Mouse (Mus musculus) midbrain, embryonic 11.5 days (tissue): ENCODE measurements at regions not wholly inside any gene's neighbourhood (a gene's known extent, or its start where the extent isn't known, plus 50 kb on each side); places are given as distances from the start of the nearest gene placed in this dataset.

Experiments
- ATAC-seq: fragments of 200-750 bp; cut with Nextera tagmentation; 2 replicates; pipeline ENCODE4 v1.8.0; 2017; ENCODE audit warnings: moderate TSS enrichment, moderate library complexity; ENCODE audit not compliant: low FRiP score
- DNase-seq: peaks from one replicate; pipeline ENCODE4 v3.0.0; 2015; ENCODE audit warnings: low spot score; ENCODE audit errors: missing footprints
- H3K27ac ChIP-seq: fragments of 300-500 bp; sonication (generic); 2 replicates; pipeline ENCODE4 v1.5.1; 2014; ENCODE audit warnings: low read depth, low read length
- H3K27me3 ChIP-seq: fragments of 300-500 bp; sonication (generic); 2 replicates; pipeline ENCODE4 v1.6.1; 2014; ENCODE audit warnings: mild to moderate bottlenecking, low read length, moderate library complexity, mixed read lengths; ENCODE audit not compliant: control insufficient read depth, insufficient read depth
- H3K36me3 ChIP-seq: fragments of 300-500 bp; sonication (generic); 2 replicates; pipeline ENCODE4 v1.6.1; 2014; ENCODE audit warnings: mild to moderate bottlenecking, low read length, moderate library complexity, mixed read lengths; ENCODE audit not compliant: control insufficient read depth, insufficient read depth
- H3K4me1 ChIP-seq: fragments of 300-500 bp; sonication (generic); 2 replicates; pipeline ENCODE4 v1.6.1; 2014; ENCODE audit warnings: low read length; ENCODE audit not compliant: control insufficient read depth, insufficient read depth
- H3K4me2 ChIP-seq: fragments of 300-500 bp; sonication (generic); 2 replicates; pipeline ENCODE4 v1.6.1; 2014; ENCODE audit warnings: mild to moderate bottlenecking, moderate library complexity
- H3K4me3 ChIP-seq: fragments of 300-500 bp; sonication (generic); 2 replicates; pipeline ENCODE4 v1.5.1; 2014; ENCODE audit warnings: low read depth, low read length
- H3K9ac ChIP-seq: fragments of 300-500 bp; sonication (generic); 2 replicates; pipeline ENCODE4 v1.6.1; 2014; ENCODE audit warnings: low read length
- H3K9me3 ChIP-seq: fragments of 300-500 bp; sonication (generic); 2 replicates; pipeline ENCODE4 v1.6.1; 2016; ENCODE audit warnings: low read length; ENCODE audit not compliant: control insufficient read depth
- whole genome bisulfite sequencing: fragments of 180-500 bp; shearing (Covaris S2); extraction: QIAGEN DNeasy Blood & Tissue Kit; methylation state at CpG from one replicate; pipeline ENCODE4 v1.1.7; 2014; 5-methylcytosine and 5-hydroxymethylcytosine counted together

GRCm38 (mm10) chr15:24004711-24005110 lies 1408.9 kb downstream of the Basp1 start:
- H3K4me3 ChIP-seq = no peak overlapping the region
- no peak overlapping the region for H3K4me2 ChIP-seq
- no peaks in the 10 kb centered on the region for H3K27me3 ChIP-seq
- no peak for DNase-seq
- WGBS = 89% methylated on average over 2 of the region's 2 CpGs
- no peak overlapping the region for H3K9ac ChIP-seq
- no peaks in the 10 kb centered on the region for H3K9me3 ChIP-seq
- no peaks in the 10 kb centered on the region for H3K36me3 ChIP-seq
- no peak overlapping the region for H3K27ac ChIP-seq
- no peak for ATAC-seq
- no peaks in the 10 kb centered on the region for H3K4me1 ChIP-seq

GRCm38 (mm10) chr15:23979506-23979905 lies 1430.7 kb downstream of the Cdh18 start:
- ATAC-seq (no peak), DNase-seq (no peak)
- 89% methylated on average over 3 of the region's 3 CpGs for WGBS
- Histone ChIP-seq H3K36me3 (no peaks in the 10 kb centered on the region), H3K27ac (no peak overlapping the region), H3K4me3 (no peak overlapping the region), H3K4me2 (no peak overlapping the region), H3K9me3 (no peaks in the 10 kb centered on the region), H3K9ac (no peak overlapping the region), H3K27me3 (no peaks in the 10 kb centered on the region), H3K4me1 (no peaks in the 10 kb centered on the region)
